Mouse (Mus musculus) neutrophil, adult 65 days (primary cell): ENCODE results near the gene Clcnkb. TPM values are rescaled to one million over a fixed set of nuclear protein-coding genes. Genes with fewer than 3 reads are reported as not detected.

Source experiments
- total RNA-seq: library from RNA; stranded (reverse); gene quantifications from 2 replicates; pipeline ENCODE4 v1.2.4, GENCODE M21; 2023

Gene Clcnkb
- not detected in 2 replicates for total RNA-seq

DNA sequence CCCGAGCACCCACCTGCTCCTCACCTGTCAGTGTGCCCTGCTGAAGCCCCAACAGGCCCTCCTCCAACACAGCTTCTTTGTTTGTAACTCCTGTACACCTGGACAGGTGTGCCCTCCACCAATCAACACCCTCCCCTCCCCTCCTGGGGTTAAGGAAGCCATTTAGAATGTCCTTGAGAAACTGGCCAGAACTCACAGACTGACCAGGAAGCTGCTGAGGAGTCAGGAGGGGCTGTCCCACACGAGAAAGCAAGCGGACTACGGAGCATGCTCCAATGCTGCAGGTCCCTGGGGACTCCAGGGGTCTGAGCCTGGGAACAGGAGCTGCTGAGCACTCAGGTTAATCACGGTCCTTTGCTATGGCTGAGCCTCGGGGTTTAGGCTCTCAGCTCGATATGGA, at the start of gene Clcnkb:
Gene Clcnkb (minus strand): TSS at position 91 of the 400 bp plus-strand sequence.

DNA sequence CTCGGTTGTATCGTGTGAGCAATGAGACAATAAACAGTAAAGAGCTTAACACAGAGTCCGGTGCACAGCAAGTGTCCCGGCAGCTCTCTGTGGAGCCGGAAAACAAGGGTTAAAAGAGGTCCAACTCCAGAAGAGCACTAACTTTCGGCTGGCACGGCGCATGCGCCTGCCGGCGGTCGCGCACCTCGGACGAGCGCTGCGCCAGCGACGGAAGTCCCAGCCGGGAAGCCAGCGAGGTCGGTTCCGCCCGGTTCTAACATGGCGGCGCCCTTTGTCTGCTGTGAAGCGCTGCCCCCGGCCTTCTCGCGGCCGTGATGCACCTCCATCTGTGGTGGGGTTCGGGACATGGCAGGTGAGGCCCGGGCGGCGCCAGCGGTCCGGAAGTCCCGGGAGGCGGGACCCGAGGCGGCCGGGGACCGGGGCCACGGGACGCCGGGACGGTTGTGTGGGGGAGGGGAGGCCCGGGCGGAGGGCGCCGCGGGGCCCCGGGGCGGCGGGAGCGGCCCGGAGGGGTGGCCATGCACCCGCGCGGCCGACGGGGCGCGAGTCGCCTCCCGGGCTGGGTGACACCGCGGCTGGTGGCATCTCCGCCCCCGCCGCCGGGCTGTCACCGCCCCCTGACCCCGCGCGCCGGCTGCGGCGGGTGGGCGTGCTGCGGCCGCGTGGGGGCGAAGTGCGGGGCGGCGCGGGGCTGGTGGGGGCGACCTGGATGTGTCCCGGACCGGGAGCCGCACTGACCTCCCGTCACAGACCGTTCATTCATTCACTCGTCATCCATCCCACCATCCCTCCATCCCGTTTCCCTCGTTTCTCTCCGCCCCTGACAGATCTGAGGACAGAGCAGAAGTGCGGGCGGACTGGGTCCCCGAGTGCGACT, 28.9 kb upstream of the Clcnkb start, which contains the start of gene Zbtb17:
Gene Zbtb17 (plus strand): TSS at position 204 of the 877 bp plus-strand sequence.

DNA sequence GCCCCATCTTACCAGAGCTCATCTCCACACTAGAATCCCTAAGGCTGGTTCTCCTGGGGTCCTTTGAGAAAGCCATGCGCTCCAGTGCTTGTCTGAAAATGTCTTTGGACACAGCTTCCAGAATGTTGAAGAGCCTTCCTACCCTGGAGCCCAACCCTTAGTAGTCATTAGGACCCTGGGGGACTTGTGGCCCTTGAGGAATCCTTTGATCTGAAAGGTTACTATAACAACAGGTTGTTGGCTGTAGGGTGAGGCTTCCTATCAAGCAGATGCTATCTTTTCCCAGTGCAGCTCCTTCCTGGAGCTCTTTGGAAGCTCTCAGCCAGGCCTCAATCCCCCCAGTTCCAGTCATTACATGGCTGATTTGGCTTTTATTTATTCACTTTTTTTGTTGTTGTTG, 20.2 kb upstream of the Clcnkb start, which contains the start of gene Srarp:
Gene Srarp (minus strand): TSS at position 132 of the 400 bp plus-strand sequence.

DNA sequence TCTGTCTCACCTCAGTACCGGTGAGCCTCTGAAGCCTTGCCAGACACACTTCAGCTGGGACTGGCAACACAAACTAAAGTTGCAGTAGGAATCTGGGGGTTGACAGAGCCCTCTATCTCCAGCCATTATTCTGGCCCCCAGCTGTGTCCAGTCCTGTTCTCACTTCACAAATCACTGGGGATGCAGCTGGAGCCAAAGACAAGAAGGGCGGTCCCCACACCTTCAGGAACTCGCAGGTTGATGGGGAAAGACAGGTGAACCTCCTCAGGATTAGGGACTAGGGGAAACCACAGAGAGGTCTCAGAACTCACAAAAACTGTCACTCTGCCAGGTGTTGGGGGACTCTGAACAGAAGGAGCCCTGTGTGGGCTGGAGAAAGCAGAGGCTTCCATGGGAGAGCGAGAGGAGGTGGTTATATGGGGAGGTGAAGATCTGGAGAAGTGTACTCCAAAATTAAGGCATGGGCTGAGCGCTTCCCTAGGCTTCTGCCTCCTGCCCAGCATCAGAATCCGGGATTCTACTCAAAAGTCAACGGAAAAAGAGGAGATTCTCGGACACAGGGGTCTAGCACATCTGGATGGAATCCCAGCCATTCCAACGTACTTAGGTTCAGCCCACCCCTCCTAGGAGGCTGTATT, 4.5 kb upstream of the Clcnkb start, which contains the start of gene Hspb7:
Gene Hspb7 (plus strand): TSS at position 588 of the 638 bp plus-strand sequence.

DNA sequence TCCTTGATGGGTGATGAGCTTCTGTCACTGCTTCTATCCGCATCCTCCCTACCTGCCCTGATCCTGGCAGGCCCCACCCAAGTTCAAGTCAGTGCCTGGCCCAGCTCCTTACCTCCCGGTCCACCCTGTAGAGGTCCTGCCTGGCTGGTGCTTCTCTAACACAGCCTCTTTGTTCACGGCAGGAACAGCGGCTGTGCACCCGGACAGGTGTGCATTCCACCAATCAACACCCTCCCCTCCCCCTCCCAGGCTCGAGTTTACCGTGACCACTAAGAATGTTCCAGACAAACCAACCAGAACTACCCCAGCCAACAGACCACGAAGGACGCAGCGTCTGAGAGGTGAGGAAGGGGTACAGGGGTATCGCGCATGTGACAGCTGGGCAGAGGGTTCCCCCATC, 17.3 kb downstream of the Clcnkb start, which contains the start of gene Clcnka:
Gene Clcnka (minus strand): TSS at position 180 of the 400 bp plus-strand sequence.

DNA sequence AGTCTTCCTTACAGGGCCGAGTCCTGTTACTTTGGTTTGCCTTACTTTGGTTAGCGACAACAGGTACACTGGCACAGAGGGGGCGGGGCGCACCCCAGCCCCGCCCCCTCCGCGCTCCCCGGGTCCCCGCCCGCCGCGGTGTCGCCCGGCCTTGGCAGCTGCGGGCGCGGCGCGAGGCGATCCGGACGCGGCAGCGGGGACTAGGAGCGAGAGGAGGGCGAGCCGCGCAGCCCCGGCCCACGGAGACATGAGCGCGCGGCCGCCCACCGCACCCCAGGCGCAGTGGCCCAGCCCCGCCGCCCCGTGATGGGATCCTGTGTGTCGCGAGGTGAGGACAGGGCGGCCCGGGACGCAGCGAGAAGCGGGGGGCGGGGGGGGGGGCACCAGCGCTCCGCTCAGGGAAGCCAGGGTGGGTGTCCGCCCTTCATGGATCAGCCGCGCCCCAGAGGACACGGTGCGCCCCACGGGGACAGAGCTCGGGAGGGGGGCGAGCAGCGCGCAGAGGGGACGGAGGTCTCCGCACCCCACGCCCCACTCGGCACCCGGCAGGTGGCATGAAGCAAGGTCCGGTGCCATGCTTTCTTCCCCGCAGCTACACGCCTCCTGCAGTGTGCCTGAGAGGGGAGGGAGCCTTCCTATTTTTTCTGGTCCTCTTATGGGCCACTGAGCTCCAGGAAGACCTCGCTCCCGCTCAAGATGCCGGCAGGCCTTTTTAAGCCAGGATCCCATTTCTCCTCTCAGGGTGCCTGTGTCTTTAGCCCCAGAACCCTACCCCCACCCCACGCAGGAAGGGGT, 47.6 kb downstream of the Clcnkb start, which contains the start of gene Fam131c:
Gene Fam131c (plus strand): TSS at position 224 of the 795 bp plus-strand sequence.

Other genes starting within 250 kb of the Clcnkb start
- gene Rsg1, start 202.1 kb downstream of the Clcnkb start, total RNA-seq = 0.54 and 1.3 TPM in 2 replicates
- not detected in 2 replicates for gene Arhgef19, start 176.5 kb downstream of the Clcnkb start, total RNA-seq
- gene Epha2, start 114.8 kb downstream of the Clcnkb start, total RNA-seq = 0.76 and 1.1 TPM in 2 replicates
- not detected in 2 replicates for gene Fam131c, start 47.8 kb downstream of the Clcnkb start, total RNA-seq
- gene Clcnka, start 17.3 kb downstream of the Clcnkb start, total RNA-seq = not detected in 2 replicates
- not detected in 2 replicates for gene Hspb7, start 4.8 kb upstream of the Clcnkb start, total RNA-seq
- not detected in 2 replicates for gene Srarp, start 20.1 kb upstream of the Clcnkb start, total RNA-seq
- 32.0 and 36.4 TPM in 2 replicates for gene Zbtb17, start 28.6 kb upstream of the Clcnkb start, total RNA-seq
- gene Spen, start 122.6 kb upstream of the Clcnkb start, total RNA-seq = 88.6 and 113 TPM in 2 replicates
- gene Fblim1, start 190.1 kb upstream of the Clcnkb start, total RNA-seq = not detected in 2 replicates
- gene Tmem82, start 202.6 kb upstream of the Clcnkb start, total RNA-seq = not detected in 2 replicates
- gene Slc25a34, start 207.8 kb upstream of the Clcnkb start, total RNA-seq = 0.22 TPM in 1 of 2 replicates, not detected in the other
- gene Plekhm2, start 248.9 kb upstream of the Clcnkb start, total RNA-seq = 60.3 and 80.1 TPM in 2 replicates